Mouse (Mus musculus): ENCODE measurements around the gene Gm20388.

DNA sequence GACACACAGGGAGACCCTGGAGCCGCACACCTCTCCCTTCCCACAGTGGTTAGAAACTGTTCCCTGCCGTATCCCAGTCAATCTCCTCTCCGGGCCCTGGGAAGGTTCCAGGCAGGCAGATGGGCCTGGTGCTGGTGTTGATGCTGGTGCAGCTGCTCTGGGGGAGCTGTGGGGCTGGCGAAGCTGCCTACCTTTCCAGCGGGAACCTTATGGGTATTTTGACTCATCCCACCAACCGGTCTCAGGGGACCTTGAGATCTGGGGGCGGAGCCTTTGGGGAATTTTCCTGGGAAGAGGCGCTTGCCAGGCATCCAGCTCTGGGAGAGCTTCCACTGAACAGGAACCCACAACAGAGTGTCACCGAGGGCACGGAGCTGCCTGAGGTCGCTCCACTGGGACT is 2757.2 kb downstream of the Gm20388 start:
- TF ChIP-seq CTCF (IDR thresholded peaks at IDR 0.05; ENCODE audit: borderline replicate concordance, extremely low read depth, insufficient read depth, insufficient read length) (no peak), POLR2A (IDR thresholded peaks at IDR 0.05; ENCODE audit: borderline replicate concordance, extremely low read depth, insufficient read depth, insufficient read length, poor library complexity, severe bottlenecking) (no peak)

Measured in brain, embryonic 14.5 days (tissue).